Mouse (Mus musculus): ENCODE measurements around the gene Dnttip1. TPM values are rescaled to one million over a fixed set of nuclear protein-coding genes. Genes with fewer than 3 reads are reported as not detected.

Gene Dnttip1
- total and polyA plus RNA-seq, 3 experiments = 14.0 to 29.7 (median 17.6) TPM

- TF ChIP-seq NELFE (IDR thresholded peaks at IDR 0.05; ENCODE audit: low read depth, low read length) (no peak), ZNF384 (IDR thresholded peaks at IDR 0.05; ENCODE audit: low read depth, low read length) (no peak), TCF12 (IDR thresholded peaks at IDR 0.05; ENCODE audit: low read depth, low read length) (no peak), ZKSCAN1 (IDR thresholded peaks at IDR 0.05; ENCODE audit: borderline replicate concordance, low read depth, low read length) (no peak), RAD21 (IDR thresholded peaks at IDR 0.05; ENCODE audit: low read depth, low read length) (no peak)
- in situ Hi-C loops (cut with MboI; ENCODE audit: low pct_ligation_motif_present, low pct_unique_long_range_greater_than_20kb, low sequenced_read_pairs) = no loop called here
- Histone ChIP-seq H3K4me1 (ENCODE audit: control insufficient read depth in 1 of 2, insufficient read depth in 2 of 2) (peaks cover 1 to 2% of the 10 kb centered on the region in 2 experiments; a peak in 2 of 4 replicates), H3K27me3 (replicated peaks) (no peaks in the 10 kb centered on the region), H3K79me2 (replicated peaks; ENCODE audit: control insufficient read depth, extremely low read depth, insufficient read depth, poor library complexity, severe bottlenecking) (peaks cover 3% of the 10 kb centered on the region; the same call in 1 of the 2 replicates), H3K9me3 (replicated peaks; ENCODE audit: low read length) (no peaks in the 10 kb centered on the region), H3K36me3 (replicated peaks in 1 of 2; ENCODE audit: control insufficient read depth in 1 of 2, insufficient read depth in 1 of 2, low read length in 1 of 2) (peaks cover 63 to 96% of the 10 kb centered on the region in 2 experiments), H3K27ac (ENCODE audit: insufficient read depth, low read depth) (no peak overlapping the region), H3K4me3 (replicated peaks in 1 of 3; ENCODE audit: low read depth in 2 of 3, low read length in 2 of 3, poor library complexity in 1 of 3) (no peak overlapping the region), H3K4me2 (ENCODE audit: insufficient read depth, low read depth, poor library complexity, severe bottlenecking) (no peak overlapping the region), H3K9ac (ENCODE audit: insufficient read depth, low read depth) (no peak overlapping the region)
- dilution Hi-C loops (cut with MboI; ENCODE audit: extremely low pct_ligation_motif_present, extremely low pct_unique_long_range_greater_than_20kb, low sequenced_read_pairs) = no loop called here
- DNase-seq (ENCODE audit: extremely low read depth) = no peak
Observed at GRCm38 (mm10) chr2:164752454-164752853, 6.7 kb downstream of the Dnttip1 start.

- no peak overlapping the region for H3K27ac ChIP-seq (ENCODE audit: insufficient read depth, low read depth)
Observed at GRCm38 (mm10) chr2:164754105-164754504, 8.3 kb downstream of the Dnttip1 start.

GRCm38 (mm10) chr2:164754800-164755199 is 9.0 kb downstream of the Dnttip1 start:
- Histone ChIP-seq H3K36me3 (replicated peaks in 1 of 2; ENCODE audit: control insufficient read depth in 1 of 2, insufficient read depth in 1 of 2, low read length in 1 of 2) (peaks cover 74 to 97% of the 10 kb centered on the region in 2 experiments), H3K4me3 (replicated peaks in 1 of 3; ENCODE audit: low read depth in 2 of 3, low read length in 2 of 3, poor library complexity in 1 of 3) (no peak overlapping the region), H3K27me3 (replicated peaks) (no peaks in the 10 kb centered on the region), H3K4me2 (ENCODE audit: insufficient read depth, low read depth, poor library complexity, severe bottlenecking) (no peak overlapping the region), H3K27ac (ENCODE audit: insufficient read depth, low read depth) (no peak overlapping the region), H3K9me3 (replicated peaks; ENCODE audit: low read length) (no peaks in the 10 kb centered on the region), H3K9ac (ENCODE audit: insufficient read depth, low read depth) (no peak overlapping the region), H3K79me2 (replicated peaks; ENCODE audit: control insufficient read depth, extremely low read depth, insufficient read depth, poor library complexity, severe bottlenecking) (0 out of 2 replicates have a peak, but pooled peaks cover 3% of the 10 kb centered on the region), H3K4me1 (ENCODE audit: control insufficient read depth in 1 of 2, insufficient read depth in 2 of 2) (no peaks in the 10 kb centered on the region)
- dilution Hi-C loops (cut with MboI; ENCODE audit: extremely low pct_ligation_motif_present, extremely low pct_unique_long_range_greater_than_20kb, low sequenced_read_pairs) = no loop called here
- no peak for DNase-seq (ENCODE audit: extremely low read depth)
- in situ Hi-C loops (cut with MboI; ENCODE audit: low pct_ligation_motif_present, low pct_unique_long_range_greater_than_20kb, low sequenced_read_pairs) = no loop called here
- no peak for TF ChIP-seq MAX (IDR thresholded peaks at IDR 0.05; ENCODE audit: low read length)
- no peak for TF ChIP-seq SMC3 (IDR thresholded peaks at IDR 0.05; ENCODE audit: low read depth, low read length)
- TF ChIP-seq IRF4 (IDR thresholded peaks at IDR 0.05; ENCODE audit: low read depth, low read length) = no peak

More at GRCm38 (mm10) chr2:164754105-164754504, 8.3 kb downstream of the Dnttip1 start:
- H3K36me3 ChIP-seq (replicated peaks in 1 of 2; ENCODE audit: control insufficient read depth in 1 of 2, insufficient read depth in 1 of 2, low read length in 1 of 2) = peaks cover 68 to 96% of the 10 kb centered on the region in 2 experiments
- dilution Hi-C loops (cut with MboI; ENCODE audit: extremely low pct_ligation_motif_present, extremely low pct_unique_long_range_greater_than_20kb, low sequenced_read_pairs) (no loop called here), in situ Hi-C loops (cut with MboI; ENCODE audit: low pct_ligation_motif_present, low pct_unique_long_range_greater_than_20kb, low sequenced_read_pairs) (no loop called here)
- H3K4me1 ChIP-seq (ENCODE audit: control insufficient read depth in 1 of 2, insufficient read depth in 2 of 2) = no peaks in the 10 kb centered on the region
- no peak overlapping the region for H3K4me3 ChIP-seq (replicated peaks in 1 of 3; ENCODE audit: low read depth in 2 of 3, low read length in 2 of 3, poor library complexity in 1 of 3)
- no peak for DNase-seq (ENCODE audit: extremely low read depth)
- no peak for TF ChIP-seq NELFE (IDR thresholded peaks at IDR 0.05; ENCODE audit: low read depth, low read length)
- TF ChIP-seq MAFK (IDR thresholded peaks at IDR 0.05; ENCODE audit: insufficient replicate concordance, low read length) = no peak
- no peaks in the 10 kb centered on the region for H3K27me3 ChIP-seq (replicated peaks)
- no peak overlapping the region for H3K9ac ChIP-seq (ENCODE audit: insufficient read depth, low read depth)
- H3K79me2 ChIP-seq (replicated peaks; ENCODE audit: control insufficient read depth, extremely low read depth, insufficient read depth, poor library complexity, severe bottlenecking) = 0 out of 2 replicates have a peak, but pooled peaks cover 3% of the 10 kb centered on the region
- no peak overlapping the region for H3K4me2 ChIP-seq (ENCODE audit: insufficient read depth, low read depth, poor library complexity, severe bottlenecking)
- H3K9me3 ChIP-seq (replicated peaks; ENCODE audit: low read length) = no peaks in the 10 kb centered on the region
